Mouse (Mus musculus): ENCODE results near the gene Rpgrip1.

Gene Rpgrip1

GRCm38 (mm10) chr14:52197156-52197878, 86.8 kb downstream of the Rpgrip1 start, which contains the start of gene Supt16:
Gene Supt16, minus strand, starts transcription at chr14:52197416.
- DNase-seq (ENCODE audit: low spot score) = peak; percentile 80

- DNase-seq (ENCODE audit: low spot score) = no peak
Observed at GRCm38 (mm10) chr14:52198141-52198540, 87.6 kb downstream of the Rpgrip1 start.

DNA sequence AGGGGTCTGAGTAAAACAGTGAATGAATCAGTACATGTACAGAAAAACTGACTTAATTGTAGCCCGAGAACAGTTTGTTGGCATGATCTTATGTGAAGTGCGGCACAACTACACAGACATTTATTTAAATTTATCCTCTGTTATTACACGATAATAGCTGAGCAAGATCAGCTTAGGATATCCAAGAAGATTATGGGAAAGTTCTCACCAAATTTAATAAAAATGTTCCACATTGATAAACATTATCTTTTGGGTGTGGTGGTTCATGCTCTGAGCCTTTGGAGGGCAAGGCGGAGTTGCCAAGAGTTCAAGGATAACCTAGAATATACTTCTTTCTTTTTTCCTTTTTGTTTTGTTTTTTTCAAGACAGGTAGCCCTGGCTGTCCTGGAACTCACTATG, 88.9 kb downstream of the Rpgrip1 start:
- DNase-seq (ENCODE audit: low spot score) = no peak

Measured in layer of hippocampus, adult 11-12 months (tissue).